Mouse (Mus musculus): ENCODE measurements at regions not wholly inside any gene's neighbourhood (a gene's known extent, or its start where the extent isn't known, plus 50 kb on each side); places are given as distances from the start of the nearest gene placed in this dataset.

DNA sequence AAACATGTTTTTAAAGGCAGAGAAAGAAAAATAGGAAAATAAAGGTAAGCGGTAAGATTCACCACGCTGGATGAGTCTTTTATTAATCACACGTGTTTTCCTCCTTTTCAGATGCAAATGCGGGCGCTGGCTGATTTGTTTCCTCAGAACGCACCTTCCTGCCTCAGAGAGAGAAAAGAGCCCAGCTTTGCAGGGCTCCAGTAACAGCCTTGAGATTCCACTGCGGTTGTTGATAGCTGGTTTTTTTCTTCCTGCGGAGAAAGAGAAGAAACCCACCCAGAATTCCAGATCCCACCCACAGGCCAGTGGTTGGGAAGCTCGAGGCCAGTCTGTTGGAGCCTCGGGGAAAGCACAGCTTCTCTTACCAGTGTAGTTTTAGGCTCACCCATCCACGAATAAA, 68.6 kb upstream of the Spaca7 start:
- no peak for DNase-seq

DNA sequence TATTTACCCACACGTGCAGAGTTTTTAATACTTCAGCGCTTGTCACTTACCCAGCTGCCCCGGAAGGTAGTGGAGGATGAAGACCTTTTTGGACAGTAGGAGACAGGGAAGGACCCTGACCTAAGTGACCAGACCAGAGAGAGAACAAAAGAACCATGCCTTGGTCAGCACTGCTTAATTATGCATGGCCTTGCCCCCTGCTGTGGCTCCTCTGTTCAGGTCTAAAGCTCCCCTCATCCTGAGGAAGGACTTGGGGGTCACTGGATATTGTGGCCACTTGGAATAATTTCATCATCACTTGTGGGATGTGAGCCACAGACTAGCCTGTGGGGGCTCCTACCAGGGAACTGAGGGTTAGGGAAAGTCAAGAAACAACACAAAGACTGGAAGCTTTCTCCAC, 68.1 kb upstream of the Spaca7 start:
- no peak for DNase-seq

DNA sequence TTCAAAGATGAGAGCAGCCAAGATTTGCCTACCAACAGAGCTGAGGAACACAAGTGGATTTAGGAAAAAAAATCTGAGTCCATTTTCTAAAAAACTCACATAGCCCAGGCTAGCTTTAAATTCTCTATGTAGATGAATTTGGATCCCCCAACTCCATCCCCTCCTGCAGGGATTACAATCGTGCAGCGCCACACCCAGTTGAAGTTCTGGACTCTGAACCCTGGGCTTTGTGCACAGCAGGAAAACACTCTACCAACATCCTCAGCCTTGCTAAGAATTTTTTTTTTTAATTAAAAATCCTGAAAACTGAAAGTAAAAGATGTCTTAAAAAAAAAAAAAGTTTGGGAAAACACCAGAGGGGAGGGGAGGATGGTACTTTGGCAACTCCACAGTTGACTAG, 62.6 kb upstream of the Spaca7 start:
- no peak for DNase-seq

DNA sequence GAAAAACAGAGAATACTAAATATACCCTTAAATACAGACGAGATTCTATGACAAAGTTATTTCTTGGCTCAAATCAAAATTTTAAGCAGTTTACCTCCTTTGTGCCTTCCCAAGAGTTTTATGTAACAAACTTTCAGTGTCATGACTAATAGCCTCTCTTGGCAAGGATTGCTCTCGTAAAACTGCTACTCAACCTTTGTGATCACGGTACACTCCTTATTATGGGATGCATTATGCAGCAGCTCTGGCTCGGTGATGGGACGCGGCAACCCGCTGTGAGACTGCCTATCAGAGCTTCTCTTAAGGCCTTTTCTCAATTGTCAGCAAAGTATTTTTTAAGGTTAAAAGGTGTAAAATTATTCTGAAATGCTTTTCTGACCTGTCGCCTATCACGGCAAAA, 59.8 kb upstream of the Spaca7 start:
- no peak for DNase-seq

DNA sequence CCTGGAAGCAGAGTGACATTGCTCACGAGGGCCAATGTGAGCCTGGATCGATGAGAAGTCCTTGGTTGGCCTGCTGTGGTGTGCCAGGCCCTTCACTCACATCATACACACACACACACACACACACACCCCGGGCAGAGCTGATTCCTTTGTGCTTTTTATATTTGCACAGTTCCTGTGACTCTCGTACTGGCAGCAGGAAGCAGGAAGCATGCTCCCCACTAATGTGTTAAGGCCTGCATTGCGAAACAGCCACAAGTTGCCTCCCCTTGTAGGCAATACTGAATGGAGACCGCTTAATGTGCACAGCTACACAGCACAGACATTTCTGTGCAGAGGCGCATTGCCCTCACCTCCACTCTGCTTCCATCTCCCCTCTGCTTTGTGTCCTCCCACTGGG, 58.7 kb upstream of the Spaca7 start:
- DNase-seq: no peak

DNA sequence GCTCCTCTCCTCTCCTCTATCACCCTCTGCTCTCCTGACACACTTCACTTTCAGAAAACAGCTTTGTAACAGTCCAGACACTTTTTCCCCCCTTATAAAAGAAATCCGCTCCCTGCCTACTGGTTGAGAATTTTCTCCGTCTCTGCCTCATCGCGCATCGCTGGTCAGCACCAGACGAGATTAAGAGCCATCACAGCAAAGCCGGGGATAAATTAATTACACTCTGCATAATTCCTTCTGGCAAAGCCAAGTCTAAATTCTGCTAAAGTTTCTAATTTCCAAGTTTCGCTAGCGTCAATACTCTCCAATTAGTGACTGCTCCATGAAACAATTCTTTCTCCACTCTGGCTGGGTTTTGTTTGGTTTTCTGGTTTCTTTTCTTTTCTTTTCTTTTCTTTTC, 51.2 kb upstream of the Spaca7 start:
- DNase-seq: no peak
